Mouse (Mus musculus) brown adipose tissue, adult 24 weeks (tissue): ENCODE measurements around the gene Slc9a7. TPM values are rescaled to one million over a fixed set of nuclear protein-coding genes. Genes with fewer than 3 reads are reported as not detected.

Source experiments
- H3K27ac ChIP-seq: fragments of 200-500 bp; replicated peaks from 2 replicates; pipeline ENCODE4 v1.5.1; 2012; ENCODE audit warnings: low read depth, mild to moderate bottlenecking, low read length
- H3K4me1 ChIP-seq: fragments of 200-500 bp; 2 replicates; pipeline ENCODE4 v1.6.1; 2012; ENCODE audit warnings: low read length, mixed read lengths; ENCODE audit not compliant: control insufficient read depth, insufficient read depth, insufficient read length
- H3K4me3 ChIP-seq: fragments of 200-500 bp; 2 replicates; pipeline ENCODE4 v1.5.1; 2012; ENCODE audit warnings: low read depth, mild to moderate bottlenecking, low read length, moderate library complexity; ENCODE audit not compliant: insufficient read depth
- polyA plus RNA-seq: library from polyadenylated mRNA; stranded (reverse); fragments of >200 nt; gene quantifications from 2 replicates; pipeline ENCODE4 v1.2.4, GENCODE M21; 2012; ENCODE audit not compliant: missing spikeins, insufficient read depth, insufficient read length

Gene Slc9a7
- polyA plus RNA-seq, 1 experiment = not detected

DNA sequence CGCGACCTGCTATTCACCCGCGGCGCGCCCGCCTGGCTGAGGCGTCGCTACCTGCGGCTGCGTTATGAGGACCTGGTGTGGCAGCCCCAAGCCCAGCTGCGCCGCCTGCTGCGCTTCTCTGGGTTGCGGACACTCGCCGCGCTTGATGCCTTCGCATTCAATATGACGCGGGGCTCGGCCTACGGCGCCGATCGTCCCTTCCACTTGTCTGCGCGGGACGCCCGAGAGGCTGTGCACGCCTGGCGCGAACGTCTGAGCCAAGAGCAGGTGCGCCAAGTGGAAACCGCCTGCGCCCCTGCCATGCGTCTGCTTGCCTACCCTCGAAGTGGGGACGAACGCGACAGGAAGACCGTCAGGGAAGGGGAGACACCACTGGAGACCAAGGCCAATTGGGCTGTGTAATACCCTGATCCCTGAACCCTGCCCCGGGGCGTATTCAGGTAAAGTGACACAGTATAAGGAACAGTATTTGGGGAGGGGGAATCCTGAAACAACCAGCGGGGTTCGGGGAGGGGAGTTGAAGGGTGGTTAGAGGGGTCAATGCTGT, 230.8 kb downstream of the Slc9a7 start:
- Histone ChIP-seq H3K4me3 (peak overlapping the region; percentile 71), H3K4me1 (no peaks in the 10 kb centered on the region), H3K27ac (no peak overlapping the region)

DNA sequence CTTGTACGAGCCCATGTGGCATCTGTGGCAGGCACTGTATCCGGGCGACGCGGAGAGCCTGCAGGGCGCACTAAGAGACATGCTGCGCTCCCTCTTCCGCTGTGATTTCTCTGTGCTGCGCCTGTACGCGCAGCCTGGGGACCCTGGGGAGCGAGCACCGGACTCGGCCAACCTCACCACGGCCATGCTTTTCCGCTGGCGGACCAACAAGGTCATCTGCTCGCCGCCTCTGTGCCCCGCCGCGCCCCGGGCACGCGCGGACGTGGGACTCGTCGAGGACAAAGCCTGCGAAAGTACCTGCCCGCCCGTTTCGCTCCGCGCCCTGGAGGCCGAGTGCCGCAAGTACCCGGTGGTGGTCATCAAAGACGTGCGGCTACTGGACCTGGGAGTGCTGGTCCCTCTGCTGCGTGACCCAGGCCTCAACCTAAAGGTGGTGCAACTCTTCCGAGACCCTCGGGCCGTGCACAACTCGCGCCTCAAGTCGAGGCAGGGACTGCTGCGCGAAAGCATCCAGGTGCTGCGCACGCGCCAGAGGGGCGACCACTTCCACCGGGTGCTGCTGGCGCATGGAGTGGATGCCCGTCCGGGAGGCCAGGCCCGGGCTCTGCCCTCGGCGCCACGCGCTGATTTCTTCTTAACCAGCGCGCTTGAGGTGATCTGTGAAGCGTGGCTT, 231.4 kb downstream of the Slc9a7 start:
- Histone ChIP-seq H3K4me1 (no peaks in the 10 kb centered on the region), H3K27ac (no peak overlapping the region), H3K4me3 (peak overlapping the region; percentile 71)

DNA sequence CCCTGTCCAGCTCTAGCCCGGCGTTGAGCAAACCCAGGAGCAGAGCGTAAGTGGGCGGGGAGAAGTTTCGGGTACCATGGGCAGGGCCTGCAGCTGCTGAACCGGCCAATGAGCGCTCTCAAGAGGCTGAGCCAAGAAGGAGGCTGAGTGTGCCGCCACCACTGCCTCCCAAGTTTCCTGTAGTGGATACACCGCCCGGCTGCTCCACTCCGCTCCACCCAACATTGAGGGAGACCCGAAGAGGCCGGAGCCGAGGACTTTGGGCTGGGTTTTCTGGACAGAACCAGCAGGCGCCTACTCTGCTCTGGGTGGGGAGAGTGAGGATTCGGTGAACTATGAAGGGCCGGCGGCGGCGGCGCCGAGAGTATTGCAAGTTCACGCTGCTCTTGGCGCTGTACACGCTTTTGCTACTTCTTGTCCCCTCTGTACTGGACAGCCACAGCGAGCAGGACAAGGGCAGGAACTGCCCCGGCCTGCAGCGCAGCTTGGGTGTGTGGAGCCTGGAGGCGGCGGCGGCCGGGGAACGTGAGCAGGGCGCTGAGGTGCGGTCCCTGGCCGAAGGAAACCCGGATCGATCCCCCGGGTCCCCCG, 232.1 kb downstream of the Slc9a7 start, which contains the start of gene Chst7:
TSS of gene Chst7 (plus strand) at position 180 of the 591 bp plus-strand sequence.
- Histone ChIP-seq H3K4me1 (no peaks in the 10 kb centered on the region), H3K4me3 (peak within 1 kb of the TSS; percentile 71), H3K27ac (0 out of 2 replicates have a peak within 1 kb of the TSS, but pooled peaks have one; percentile 24)

Other genes with a start within 250 kb of the Slc9a7 start
- 1.5 TPM in 1 of 2 replicates, not detected in the other for gene Chst7, start 232.2 kb downstream of the Slc9a7 start, polyA plus RNA-seq
- 6.5 and 12.0 TPM in 2 replicates for gene Rp2, start 72.7 kb upstream of the Slc9a7 start, polyA plus RNA-seq
- gene Jade3, start 133.9 kb upstream of the Slc9a7 start, polyA plus RNA-seq = 1.5 and 1.7 TPM in 2 replicates